Mouse (Mus musculus) heart, embryonic 16.5 days (tissue): Measurements from ENCODE around the gene Fuz. TPM values are rescaled to one million over a fixed set of nuclear protein-coding genes. Genes with fewer than 3 reads are reported as not detected.
A peak's percentile ranks its signal among the peaks of the same experiment; 100 is the strongest.

Experiments used
- ATAC-seq: fragments of 200-750 bp; cut with Nextera tagmentation; replicated peaks from 2 replicates; pipeline ENCODE4 v1.8.0; 2017; ENCODE audit warnings: moderate number of reproducible peaks; ENCODE audit not compliant: insufficient read depth, low FRiP score; ENCODE audit errors: extremely low read depth
- H3K27ac ChIP-seq: fragments of 300-500 bp; sonication (generic); 2 replicates; pipeline ENCODE4 v1.5.1; 2014; ENCODE audit warnings: mild to moderate bottlenecking, low read length, control low read depth, moderate library complexity
- H3K27me3 ChIP-seq: fragments of 300-500 bp; sonication (generic); 2 replicates; pipeline ENCODE4 v1.6.1; 2014; ENCODE audit warnings: low read length, mixed read lengths; ENCODE audit not compliant: control insufficient read depth, insufficient read depth
- H3K36me3 ChIP-seq: fragments of 300-500 bp; sonication (generic); 2 replicates; pipeline ENCODE4 v1.6.1; 2014; ENCODE audit not compliant: control insufficient read depth, insufficient read depth
- H3K4me1 ChIP-seq: fragments of 300-500 bp; sonication (generic); 2 replicates; pipeline ENCODE4 v1.6.1; 2014; ENCODE audit warnings: low read length, mixed read lengths; ENCODE audit not compliant: control insufficient read depth, insufficient read depth
- H3K4me2 ChIP-seq: fragments of 300-500 bp; sonication (generic); 2 replicates; pipeline ENCODE4 v1.6.1; 2014; ENCODE audit warnings: low read depth, mild to moderate bottlenecking, control low read depth, low read length
- H3K4me3 ChIP-seq: fragments of 300-500 bp; sonication (generic); 2 replicates; pipeline ENCODE4 v1.5.1; 2014; ENCODE audit warnings: mild to moderate bottlenecking, control low read depth, low read length
- H3K9ac ChIP-seq: fragments of 300-500 bp; sonication (generic); 2 replicates; pipeline ENCODE4 v1.6.1; 2014; ENCODE audit warnings: low read length, control low read depth
- H3K9me3 ChIP-seq: fragments of 300-500 bp; sonication (generic); replicated peaks from 2 replicates; pipeline ENCODE4 v1.6.1; 2016; ENCODE audit warnings: low read length; ENCODE audit not compliant: control insufficient read depth
- WGBS: fragments of 180-500 bp; shearing (Covaris S2); extraction: QIAGEN DNeasy Blood & Tissue Kit; methylation state at CpG from one replicate; pipeline ENCODE4 v1.1.7; 2014; 5-methylcytosine and 5-hydroxymethylcytosine counted together
- polyA plus RNA-seq: library from polyadenylated mRNA; unstranded; fragments of >200 nt; fragmentation: Nextera tagmentation; extraction: Ambion mirVana; gene quantifications from 2 replicates; pipeline ENCODE4 v1.2.1, GENCODE M21; 2015

The Fuz gene
- polyA plus RNA-seq, 1 experiment from 2014 or later, result 16.0 TPM

GRCm38 (mm10) chr7:44866276-44867009 lies 29.4 kb upstream of the Fuz start:
- Histone ChIP-seq H3K4me2 (peak overlapping the region; percentile 90), H3K27me3 (no peaks in the 10 kb centered on the region), H3K36me3 (peaks cover 26% of the 10 kb centered on the region), H3K9me3 (no peaks in the 10 kb centered on the region), H3K4me1 (peaks cover 51% of the 10 kb centered on the region), H3K9ac (peak overlapping the region; percentile 60), H3K4me3 (peak overlapping the region; percentile 94), H3K27ac (peak overlapping the region; percentile 100)
- 38% methylated on average over 15 of the region's 15 CpGs for WGBS
- peak; percentile 8 for ATAC-seq

GRCm38 (mm10) chr7:44867010-44867702 lies 28.7 kb upstream of the Fuz start:
- WGBS, result 54% methylated on average over 19 of the region's 19 CpGs
- ATAC-seq, result no peak
- peaks cover 51% of the 10 kb centered on the region for H3K4me1 ChIP-seq

GRCm38 (mm10) chr7:44867802-44868201 lies 28.1 kb upstream of the Fuz start:
- no peaks in the 10 kb centered on the region for H3K27me3 ChIP-seq
- H3K36me3 ChIP-seq, result peaks cover 18% of the 10 kb centered on the region
- peak overlapping the region; percentile 94 for H3K4me3 ChIP-seq
- no peak for ATAC-seq
- H3K4me2 ChIP-seq, result peak overlapping the region; percentile 90
- WGBS, result 43% methylated on average over 9 of the region's 9 CpGs
- H3K4me1 ChIP-seq, result peaks cover 51% of the 10 kb centered on the region
- peak overlapping the region; percentile 100 for H3K9ac ChIP-seq
- no peaks in the 10 kb centered on the region for H3K9me3 ChIP-seq
- peak overlapping the region; percentile 100 for H3K27ac ChIP-seq

More at GRCm38 (mm10) chr7:44867010-44867702, 28.7 kb upstream of the Fuz start:
- peak overlapping the region; percentile 100 for H3K9ac ChIP-seq
- H3K27ac ChIP-seq, result peak overlapping the region; percentile 100
- peak overlapping the region; percentile 94 for H3K4me3 ChIP-seq
- H3K9me3 ChIP-seq, result no peaks in the 10 kb centered on the region
- peak overlapping the region; percentile 90 for H3K4me2 ChIP-seq
- no peaks in the 10 kb centered on the region for H3K27me3 ChIP-seq
- H3K36me3 ChIP-seq, result peaks cover 24% of the 10 kb centered on the region

GRCm38 (mm10) chr7:44868465-44868864 lies 27.4 kb upstream of the Fuz start:
- WGBS, result 6% methylated on average over 16 of the region's 16 CpGs
- H3K27me3 ChIP-seq, result no peaks in the 10 kb centered on the region
- peak overlapping the region; percentile 100 for H3K9ac ChIP-seq
- H3K9me3 ChIP-seq, result no peaks in the 10 kb centered on the region
- peak overlapping the region; percentile 94 for H3K4me3 ChIP-seq
- H3K4me2 ChIP-seq, result peak overlapping the region; percentile 90
- H3K4me1 ChIP-seq, result peaks cover 56% of the 10 kb centered on the region
- H3K27ac ChIP-seq, result peak overlapping the region; percentile 100
- ATAC-seq, result no peak
- H3K36me3 ChIP-seq, result peaks cover 12% of the 10 kb centered on the region

- peak overlapping the region; percentile 100 for H3K9ac ChIP-seq
- H3K9me3 ChIP-seq, result no peaks in the 10 kb centered on the region
- peak overlapping the region; percentile 100 for H3K27ac ChIP-seq
- H3K36me3 ChIP-seq, result peaks cover 7% of the 10 kb centered on the region
- peak overlapping the region; percentile 94 for H3K4me3 ChIP-seq
- H3K4me2 ChIP-seq, result peak overlapping the region; percentile 90
- ATAC-seq, result peak; percentile 52
- no peaks in the 10 kb centered on the region for H3K27me3 ChIP-seq
- under 1% methylated on average over 105 of the region's 108 CpGs for WGBS
- H3K4me1 ChIP-seq, result peaks cover 55% of the 10 kb centered on the region
Observed at GRCm38 (mm10) chr7:44868919-44869696, 26.8 kb upstream of the Fuz start.

- 4% methylated on average over 29 of the region's 29 CpGs for WGBS
- peak; percentile 90 for ATAC-seq
- no peaks in the 10 kb centered on the region for H3K9me3 ChIP-seq
- peak within 1 kb of the TSS; percentile 94 for H3K4me3 ChIP-seq
- peaks cover 47% of the 10 kb centered on the region for H3K4me1 ChIP-seq
- no peaks in the 10 kb centered on the region for H3K27me3 ChIP-seq
- no peaks in the 10 kb centered on the region for H3K36me3 ChIP-seq
- peak within 1 kb of the TSS; percentile 100 for H3K27ac ChIP-seq
- H3K9ac ChIP-seq, result peak within 1 kb of the TSS; percentile 100
- H3K4me2 ChIP-seq, result peak within 1 kb of the TSS; percentile 90
Observed at GRCm38 (mm10) chr7:44869697-44870528, 26.0 kb upstream of the Fuz start, which contains the start of gene Ptov1. Gene Ptov1 (minus strand): TSS chr7:44869788.

GRCm38 (mm10) chr7:44870614-44871013 lies 25.3 kb upstream of the Fuz start:
- WGBS, result 80% methylated on average over 6 of the region's 6 CpGs
- Histone ChIP-seq H3K36me3 (no peaks in the 10 kb centered on the region), H3K27me3 (no peaks in the 10 kb centered on the region), H3K9ac (peak overlapping the region; percentile 100), H3K4me3 (peak overlapping the region; percentile 94), H3K27ac (peak overlapping the region; percentile 100), H3K4me1 (peaks cover 40% of the 10 kb centered on the region), H3K9me3 (no peaks in the 10 kb centered on the region), H3K4me2 (peak overlapping the region; percentile 90)
- no peak for ATAC-seq

GRCm38 (mm10) chr7:44871181-44871580 lies 24.7 kb upstream of the Fuz start:
- no peak overlapping the region for H3K4me2 ChIP-seq

More at GRCm38 (mm10) chr7:44871181-44871580, 24.7 kb upstream of the Fuz start:
- no peaks in the 10 kb centered on the region for H3K9me3 ChIP-seq
- no peak overlapping the region for H3K9ac ChIP-seq
- 57% methylated on average over 1 of the region's 1 CpGs for WGBS
- no peak overlapping the region for H3K27ac ChIP-seq
- peaks cover 34% of the 10 kb centered on the region for H3K4me1 ChIP-seq
- peaks cover 3% of the 10 kb centered on the region; the same call in 1 of the 2 replicates for H3K36me3 ChIP-seq
- no peak for ATAC-seq
- no peaks in the 10 kb centered on the region for H3K27me3 ChIP-seq
- H3K4me3 ChIP-seq, result no peak overlapping the region
